ENCODE assay signal across 8 mouse cellular contexts in the genomic region with DNA sequence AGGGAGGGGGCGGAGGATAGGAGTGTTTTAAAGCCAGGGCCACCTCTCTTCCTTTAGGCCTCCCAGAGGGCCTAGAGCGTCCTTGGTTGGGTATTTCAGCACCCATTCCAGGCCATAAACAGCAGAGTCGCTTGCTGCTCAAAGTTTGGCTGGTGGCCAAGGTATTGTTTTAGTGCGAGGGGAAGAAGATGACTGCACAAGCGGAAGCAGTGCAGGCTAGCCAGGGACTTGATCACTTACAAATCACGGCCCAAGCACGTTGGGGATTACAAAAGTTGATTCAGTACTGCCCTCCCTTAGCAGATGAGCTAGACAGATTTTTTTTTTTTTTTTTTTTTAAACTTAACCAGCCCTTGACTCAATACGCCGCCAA. TPM values are rescaled to one million over a fixed set of nuclear protein-coding genes. Genes with fewer than 3 reads are reported as not detected.
A peak's percentile ranks its signal among the peaks of the same experiment; 100 is the strongest.
DNase-seq lines count a peak whose midpoint lies in the region; ATAC-seq and TF ChIP-seq lines count a peak whose summit lies in the region.

No protein-coding gene starts in this region.

- no peaks in the 10 kb centered on the region for H3K27me3 ChIP-seq in heart, embryonic 12.5 days (replicated peaks)
- no peaks in the 10 kb centered on the region for H3K27me3 ChIP-seq in forebrain, embryonic 14.5 days (replicated peaks; ENCODE audit: control insufficient read depth, insufficient read depth, low read length)
- no peaks in the 10 kb centered on the region for H3K27me3 ChIP-seq in liver, embryonic 12.5 days (replicated peaks)

- H3K36me3 ChIP-seq in heart, embryonic 12.5 days = no peaks in the 10 kb centered on the region
- no peaks in the 10 kb centered on the region for H3K36me3 ChIP-seq in ES-E14 (ENCODE audit: control insufficient read depth, insufficient read depth, low read length, poor library complexity, severe bottlenecking)
- no peaks in the 10 kb centered on the region for H3K36me3 ChIP-seq in forebrain, embryonic 14.5 days (ENCODE audit: control insufficient read depth, insufficient read depth, low read length)
- H3K36me3 ChIP-seq in liver, embryonic 12.5 days = no peaks in the 10 kb centered on the region

- H3K27ac ChIP-seq in heart, embryonic 12.5 days (ENCODE audit: poor library complexity, severe bottlenecking) = peak overlapping the region; percentile 86
- H3K27ac ChIP-seq in ES-E14 (ENCODE audit: insufficient read depth, low read depth, low read length, poor library complexity, severe bottlenecking) = peak overlapping the region; percentile 22; the same call in 1 of the 2 replicates
- peak overlapping the region; percentile 78 for H3K27ac ChIP-seq in forebrain, embryonic 14.5 days (ENCODE audit: low read depth, low read length)
- H3K27ac ChIP-seq in liver, embryonic 12.5 days = peak overlapping the region; percentile 72

- ATAC-seq in heart, embryonic 12.5 days (ENCODE audit: insufficient number of reproducible peaks, low FRiP score) = no peak
- no peak for ATAC-seq in forebrain, embryonic 14.5 days
- no peak for ATAC-seq in liver, embryonic 12.5 days

- in situ Hi-C loops in ES-E14 (cut with MboI; ENCODE audit: low sequenced_read_pairs in 2 of 2, unreplicated experiment in 2 of 2) = no loop called here

- no peaks in the 10 kb centered on the region for H3K9me3 ChIP-seq in heart, embryonic 12.5 days (replicated peaks)
- no peaks in the 10 kb centered on the region for H3K9me3 ChIP-seq in ES-E14 (ENCODE audit: control insufficient read depth, insufficient read depth, low read depth, low read length)
- H3K9me3 ChIP-seq in forebrain, embryonic 14.5 days (replicated peaks; ENCODE audit: control insufficient read depth, low read length) = no peaks in the 10 kb centered on the region
- no peaks in the 10 kb centered on the region for H3K9me3 ChIP-seq in liver, embryonic 12.5 days (replicated peaks)

- H3K9ac ChIP-seq in heart, embryonic 12.5 days = peak overlapping the region; percentile 25
- peak overlapping the region; percentile 52 for H3K9ac ChIP-seq in ES-E14 (ENCODE audit: insufficient read depth, low read depth, low read length, poor library complexity, severe bottlenecking)
- H3K9ac ChIP-seq in forebrain, embryonic 14.5 days (ENCODE audit: low read length) = peak overlapping the region; percentile 54
- H3K9ac ChIP-seq in liver, embryonic 12.5 days = peak overlapping the region; percentile 40

- 5% methylated on average over 9 of the region's 9 CpGs for WGBS in heart, embryonic 12.5 days
- WGBS in forebrain, embryonic 14.5 days = 5% methylated on average over 9 of the region's 9 CpGs
- 9% methylated on average over 9 of the region's 9 CpGs for WGBS in liver, embryonic 12.5 days (ENCODE audit: insufficient replicate concordance)

- H3K4me1 ChIP-seq in heart, embryonic 12.5 days (replicated peaks) = peaks cover 10% of the 10 kb centered on the region; the same call in 1 of the 2 replicates
- H3K4me1 ChIP-seq in ES-E14 (ENCODE audit: control insufficient read depth in 2 of 2, insufficient read depth in 2 of 2, low read length in 2 of 2, poor library complexity in 1 of 2) = peaks cover 0 to 2% of the 10 kb centered on the region in 2 experiments; a peak in 1 of 4 replicates
- H3K4me1 ChIP-seq in forebrain, embryonic 14.5 days (ENCODE audit: control insufficient read depth, insufficient read depth, low read length) = peaks cover 3% of the 10 kb centered on the region; the same call in 1 of the 2 replicates
- H3K4me1 ChIP-seq in liver, embryonic 12.5 days = peaks cover 37% of the 10 kb centered on the region

- no peak for DNase-seq in heart, postnatal 25 days (ENCODE audit: low spot score)
- no peak for DNase-seq in ES-E14 (ENCODE audit: low read depth, low spot score)
- DNase-seq in forebrain, embryonic 14.5 days (ENCODE audit: low spot score) = no peak
- DNase-seq in natural killer cell, adult 2 months (ENCODE audit: low spot score in 2 of 2) = no peak
- no peak for DNase-seq in thymus, postnatal 25 days
- DNase-seq in retina, postnatal 1 day = no peak

- intact Hi-C loops in heart, postnatal 25 days (cut with DNase I) = no loop called here

- H3K4me3 ChIP-seq in heart, embryonic 12.5 days = peak overlapping the region; percentile 48
- peak overlapping the region; percentile 50 to 70 for H3K4me3 ChIP-seq in ES-E14 (ENCODE audit: insufficient read depth in 1 of 2, low read depth in 1 of 2, low read length in 2 of 2, poor library complexity in 1 of 2, severe bottlenecking in 1 of 2)
- H3K4me3 ChIP-seq in forebrain, embryonic 14.5 days (ENCODE audit: low read depth, low read length) = peak overlapping the region; percentile 39
- peak overlapping the region; percentile 99 for H3K4me3 ChIP-seq in liver, embryonic 12.5 days

- peak overlapping the region; percentile 70 for H3K4me2 ChIP-seq in heart, embryonic 12.5 days
- H3K4me2 ChIP-seq in forebrain, embryonic 14.5 days (ENCODE audit: low read length) = peak overlapping the region; percentile 68
- H3K4me2 ChIP-seq in liver, embryonic 12.5 days = peak overlapping the region; percentile 87

TF ChIP-seq in ES-E14, 5 proteins besides CTCF, POLR2A, EP300 and RAD21:
- TF ChIP-seq ZNF384 (IDR thresholded peaks at IDR 0.05; ENCODE audit: low read depth, low read length) = peak; percentile 86
- no peak for TF ChIP-seq CHD2 (IDR thresholded peaks at IDR 0.05; ENCODE audit: low read depth, low read length)

RNA-seq across cellular contexts. Expression of a gene that starts 0.3 kb away (rescaled TPM):
- 93.7 and 97.0 TPM in 2 replicates for polyA plus RNA-seq in heart, embryonic 12.5 days (2016; fragmentation: Nextera tagmentation; extraction: Ambion mirVana)
- 10 to 100 TPM; 78.4 to 85.9 TPM for total RNA-seq in heart, postnatal 25 days (2021)
- 43.3 and 54.9 TPM in 2 replicates for total RNA-seq in ES-E14 (2012; rRNA removed)
- polyA plus RNA-seq in forebrain, embryonic 14.5 days (2014; fragmentation: Nextera tagmentation; extraction: Ambion mirVana) = 107 and 112 TPM in 2 replicates
- polyA plus RNA-seq in liver, embryonic 12.5 days (2016; fragmentation: Nextera tagmentation; extraction: Ambion mirVana) = 33.7 and 36.6 TPM in 2 replicates

Comparison
In these comparisons a context has a peak if more than half of its experiments do, and no peak if none do; other contexts are left out.
1. H3K27ac ChIP-seq: peak in every context shown above with its lines; median percentile 86 in heart, embryonic 12.5 days; 78 in forebrain, embryonic 14.5 days; 72 in liver, embryonic 12.5 days; 22 in ES-E14.
2. H3K4me3 ChIP-seq: peak in every context shown above with its lines; median percentile 99 in liver, embryonic 12.5 days; 60 in ES-E14; 48 in heart, embryonic 12.5 days; 39 in forebrain, embryonic 14.5 days.